Mouse (Mus musculus): ENCODE measurements at regions not wholly inside any gene's neighbourhood (a gene's known extent, or its start where the extent isn't known, plus 50 kb on each side); places are given as distances from the start of the nearest gene placed in this dataset.

DNA sequence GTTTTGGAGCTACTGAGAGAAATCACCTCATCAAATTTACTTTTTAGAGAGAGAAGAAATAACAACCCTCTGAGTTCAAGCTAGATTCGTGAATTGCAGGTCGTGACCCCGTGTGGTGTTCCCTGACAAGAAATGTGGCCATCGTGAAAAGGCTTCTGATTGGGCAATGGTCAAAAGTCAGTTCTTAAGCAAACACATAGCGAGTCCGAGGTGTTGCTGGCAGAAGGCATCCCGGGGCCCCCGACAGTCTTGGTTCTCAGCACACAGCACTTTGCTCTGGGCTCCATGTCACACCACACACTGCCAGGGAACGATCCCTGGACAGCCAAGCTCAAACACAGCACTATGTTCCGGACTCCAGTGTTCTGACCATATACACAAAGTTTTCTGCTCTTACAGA is 320.0 kb downstream of the Etnk1 start:
- TF ChIP-seq CTCF (conservative IDR thresholded peaks at IDR 0.05 in 1 of 2, IDR thresholded peaks at IDR 0.05 in 1 of 2; ENCODE audit: low read depth in 2 of 2, low read length in 2 of 2) (no peak), POLR2A (IDR thresholded peaks at IDR 0.05; ENCODE audit: low read depth, low read length) (no peak), E2F4 (IDR thresholded peaks at IDR 0.05; ENCODE audit: insufficient replicate concordance, low read depth, low read length) (no peak), JUND (conservative IDR thresholded peaks at IDR 0.05; ENCODE audit: low read depth, low read length) (no peak), CHD2 (IDR thresholded peaks at IDR 0.05; ENCODE audit: low read length) (no peak), KAT2A (IDR thresholded peaks at IDR 0.05; ENCODE audit: insufficient replicate concordance, low read length) (no peak), ELF1 (IDR thresholded peaks at IDR 0.05; ENCODE audit: low read depth, low read length) (no peak), UBTF (IDR thresholded peaks at IDR 0.05; ENCODE audit: low read depth, low read length) (no peak), ETS1 (conservative IDR thresholded peaks at IDR 0.05; ENCODE audit: low read depth, low read length) (no peak), RAD21 (IDR thresholded peaks at IDR 0.05; ENCODE audit: low read depth, low read length) (no peak), SMC3 (IDR thresholded peaks at IDR 0.05; ENCODE audit: low read depth, low read length) (no peak), EP300 (IDR thresholded peaks at IDR 0.05; ENCODE audit: low read length) (no peak), MEF2A (IDR thresholded peaks at IDR 0.05; ENCODE audit: borderline replicate concordance, low read depth, low read length) (no peak), NELFE (IDR thresholded peaks at IDR 0.05; ENCODE audit: low read depth, low read length) (no peak)

Measured in CH12.LX (cell line).